Mouse (Mus musculus): ENCODE data around the gene Olfr507.
"Not testable (repeated sequence)": the region's sequence is repeated elsewhere in the genome, so short reads cannot be mapped to it uniquely, and the experiment has no call there.

Gene Olfr507

GRCm38 (mm10) chr7:108621514-108621913 lies at the start of gene Olfr507:
Gene Olfr507 (plus strand): TSS chr7:108621814.
- no peak for DNase-seq (ENCODE audit: low read depth)

DNA sequence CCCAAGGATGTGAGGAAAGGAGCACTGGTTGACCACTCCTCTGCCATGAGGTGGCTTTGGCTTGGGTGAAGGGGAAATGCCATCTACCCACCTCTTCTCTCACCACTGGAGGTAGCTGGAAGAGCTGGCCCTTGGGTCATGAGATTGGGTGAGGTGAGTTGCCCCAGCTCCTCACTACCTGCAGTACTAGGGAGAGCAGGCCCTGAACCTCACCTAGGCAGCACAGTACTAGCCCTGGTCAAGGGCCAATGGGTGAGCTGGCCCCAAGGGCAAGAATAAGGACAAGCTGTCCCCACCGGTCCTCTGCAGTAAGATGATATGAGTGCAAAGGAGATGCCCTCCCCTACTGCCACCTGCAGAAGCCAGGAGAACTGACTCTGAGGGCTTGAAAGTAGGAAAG lies 31.8 kb upstream of the Olfr507 start:
- DNase-seq (ENCODE audit: low read depth), result no peak

DNA sequence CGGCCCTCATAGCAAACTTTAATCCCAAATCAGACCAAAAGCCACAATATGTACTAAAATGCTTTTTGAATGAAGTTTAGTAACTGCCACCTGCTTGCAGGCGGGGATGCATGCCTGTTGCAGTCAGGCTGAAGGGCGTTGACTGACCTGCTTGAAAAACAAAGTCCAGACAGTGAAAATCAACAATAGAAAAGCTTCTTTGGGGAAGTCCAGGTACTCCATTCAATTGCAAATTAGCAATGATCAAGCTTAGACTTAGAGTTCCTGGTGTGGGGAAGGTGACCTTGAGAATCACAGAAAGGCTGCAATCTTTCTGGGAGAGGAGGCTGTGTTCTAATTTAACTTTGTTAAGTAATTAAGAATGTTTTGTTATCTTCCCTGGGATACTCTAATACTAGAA lies 19.7 kb upstream of the Olfr507 start:
- DNase-seq (ENCODE audit: low read depth), result not testable (repeated sequence)

- no peak for DNase-seq (ENCODE audit: low read depth)
Measured at GRCm38 (mm10) chr7:108610487-108610886, 11.1 kb upstream of the Olfr507 start, which contains the start of gene Olfr506. Gene Olfr506 (plus strand): TSS chr7:108610787.

DNA sequence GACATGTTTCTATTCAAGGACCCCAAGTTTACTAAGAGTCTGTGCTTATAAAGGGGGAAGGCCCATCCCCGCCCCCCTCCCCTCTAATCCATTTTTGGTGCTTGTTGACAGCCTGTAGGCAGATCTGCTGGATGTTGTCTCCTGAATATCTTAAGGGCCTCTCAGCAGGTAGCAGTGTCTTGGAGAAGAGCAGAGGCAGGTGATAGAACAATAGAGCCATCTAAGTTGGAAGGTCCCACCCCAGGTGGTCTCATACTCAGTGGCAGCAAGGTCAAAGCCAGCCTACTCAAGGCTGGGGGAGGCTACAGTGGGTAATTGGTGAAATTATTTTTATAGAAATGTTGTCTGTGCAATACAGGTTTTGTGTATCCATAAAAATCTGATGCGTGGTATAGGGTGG lies 7.5 kb upstream of the Olfr507 start:
- no peak for DNase-seq (ENCODE audit: low read depth)

DNA sequence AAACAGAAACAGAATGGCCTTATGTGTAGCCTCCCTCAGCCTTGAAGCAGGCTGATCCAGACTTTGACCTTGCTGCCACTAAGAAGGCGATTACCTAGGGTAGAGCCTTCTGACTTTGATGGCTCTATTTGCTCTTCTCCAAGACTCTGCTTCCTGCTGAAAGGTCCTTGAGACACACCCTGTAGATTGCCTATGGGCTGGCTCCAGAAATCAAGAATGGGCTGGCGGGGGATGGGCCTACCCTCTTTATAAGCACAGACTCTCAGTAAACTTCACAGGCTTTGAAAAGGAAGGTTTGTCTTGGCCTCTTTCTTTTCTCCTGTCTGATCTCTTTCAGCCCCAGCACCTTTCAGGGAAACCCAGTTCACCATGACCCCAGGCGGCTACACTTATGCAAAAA lies 4.8 kb upstream of the Olfr507 start:
- not testable (repeated sequence) for DNase-seq (ENCODE audit: low read depth)

DNA sequence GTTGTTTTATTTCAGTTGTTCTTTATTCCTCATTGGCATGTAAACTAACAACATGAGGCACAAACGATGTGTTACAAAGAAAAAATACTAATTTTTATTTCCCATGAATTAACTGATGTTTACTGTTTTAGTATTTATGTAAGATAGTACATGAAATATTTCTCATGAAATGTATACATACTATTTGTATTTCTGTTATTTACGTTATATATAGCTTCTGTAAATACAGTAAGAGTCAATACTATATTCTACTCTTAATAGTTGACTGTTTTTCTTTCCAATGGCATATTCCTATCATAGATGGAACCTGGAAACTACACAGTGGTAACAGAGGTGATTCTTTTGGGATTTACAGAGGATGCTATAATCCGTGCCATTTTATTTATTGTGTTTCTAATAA lies 8.1 kb downstream of the Olfr507 start, which contains the start of gene Olfr508:
Gene Olfr508, plus strand, starts transcription at position 301 of the 400 bp plus-strand sequence.
- DNase-seq (ENCODE audit: low read depth), result no peak

- DNase-seq (ENCODE audit: low read depth), result no peak
Measured at GRCm38 (mm10) chr7:108651806-108652205, 30.2 kb downstream of the Olfr507 start, which contains the start of gene Olfr509. Gene Olfr509 (minus strand): TSS chr7:108651906.

DNA sequence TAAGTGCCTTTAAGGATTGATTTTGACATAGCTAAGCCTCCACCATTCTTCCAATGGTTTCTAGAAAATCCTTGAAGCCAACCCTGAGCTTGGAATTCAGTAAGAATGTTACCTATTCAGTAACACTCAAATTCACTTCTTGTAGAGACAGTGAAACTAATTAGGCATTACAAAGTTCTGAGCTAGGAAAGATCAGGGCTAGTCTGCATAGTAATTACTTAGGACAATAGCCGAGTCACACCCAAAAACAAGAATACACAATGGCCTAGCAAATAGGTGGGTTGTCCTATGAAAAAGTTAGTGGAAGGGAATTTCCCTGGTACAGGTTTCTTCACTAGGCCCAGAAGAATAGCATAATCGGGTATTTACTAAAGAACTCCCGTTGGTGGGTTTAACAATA lies 40.8 kb downstream of the Olfr507 start:
- no peak for DNase-seq (ENCODE audit: low read depth)

- DNase-seq (ENCODE audit: low read depth), result no peak
Measured at GRCm38 (mm10) chr7:108666118-108666517, 44.5 kb downstream of the Olfr507 start, which contains the start of gene Olfr510. Gene Olfr510 (plus strand): TSS chr7:108666418.

GRCm38 (mm10) chr7:108671058-108671457 lies 49.4 kb downstream of the Olfr507 start:
- no peak for DNase-seq (ENCODE audit: low read depth)
